Mouse (Mus musculus) liver, adult 2 months (tissue): ENCODE data around the gene Dmrt2.

Experiments used
- CTCF ChIP-seq: fragments of 200-500 bp; IDR thresholded peaks from 2 replicates; pipeline ENCODE4 v1.5.1; 2011; ENCODE audit warnings: low read depth, low read length, control low read depth
- POLR2A ChIP-seq: fragments of 200-500 bp; IDR thresholded peaks from 2 replicates; pipeline ENCODE4 v1.6.1; 2011; ENCODE audit warnings: low read length, control low read depth; ENCODE audit not compliant: insufficient read depth; ENCODE audit errors: extremely low read depth

DNA sequence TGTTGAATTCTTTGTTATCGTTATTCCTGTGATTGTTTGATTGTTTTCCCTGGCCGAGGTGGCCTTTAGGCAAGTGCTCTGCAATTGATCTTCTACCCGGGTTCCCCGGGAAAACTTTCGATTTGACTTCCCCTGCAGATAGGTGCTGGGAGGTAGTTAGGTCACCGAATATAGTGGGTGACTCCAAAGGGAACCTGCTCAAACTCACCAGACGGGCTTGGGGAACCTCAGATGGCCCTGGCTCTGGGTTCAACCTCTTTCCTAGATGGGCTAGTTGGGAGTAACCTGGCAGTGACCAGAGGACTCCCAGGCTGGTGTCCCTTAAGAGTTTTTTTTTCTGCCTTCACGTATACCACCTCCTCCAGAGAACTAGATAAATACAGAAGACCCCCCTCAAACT, 2.5 kb downstream of the Dmrt2 start:
- TF ChIP-seq POLR2A (no peak), CTCF (no peak)
